Mouse (Mus musculus): ENCODE results near the gene Zfp607b. TPM values are rescaled to one million over a fixed set of nuclear protein-coding genes. Genes with fewer than 3 reads are reported as not detected.

Zfp607b gene
- polyA plus RNA-seq, 1 experiment from 2014 or later: 2.0 TPM

DNA sequence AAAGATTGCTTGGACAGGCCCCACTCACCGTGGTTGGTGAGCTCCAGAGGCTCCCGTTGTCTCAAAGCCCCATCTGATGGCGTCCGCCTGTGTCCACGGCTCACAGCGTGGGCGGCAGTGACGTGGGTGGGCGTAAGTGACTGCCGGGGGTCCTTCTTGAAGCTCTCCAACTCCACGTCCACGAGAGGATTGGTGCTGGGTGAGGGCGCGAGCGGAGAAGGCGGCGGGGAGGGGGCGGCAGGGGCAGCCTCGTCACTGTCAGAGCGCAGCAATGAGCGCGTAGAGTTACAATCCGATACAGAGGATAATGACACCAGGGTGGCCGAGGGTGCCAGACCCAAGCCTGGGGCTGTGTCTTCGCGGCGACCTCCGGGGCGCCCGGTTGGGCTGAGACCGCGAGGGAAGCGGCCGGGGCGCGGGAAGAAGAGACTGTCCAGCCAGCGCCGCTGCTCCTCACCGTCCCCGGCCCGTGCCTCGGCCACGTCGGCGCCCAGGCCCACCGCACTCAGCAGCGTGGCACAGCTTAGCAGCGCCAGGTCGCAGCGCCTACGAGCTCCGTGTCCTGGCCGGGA, 31.2 kb upstream of the Zfp607b start:
- Histone ChIP-seq H3K4me1 (replicated peaks; ENCODE audit: control insufficient read depth, insufficient read depth) (no peaks in the 10 kb centered on the region), H3K4me2 (replicated peaks; ENCODE audit: low read depth) (no peak overlapping the region), H3K27ac (replicated peaks) (no peak overlapping the region), H3K4me3 (ENCODE audit: low read depth, low read length) (no peak overlapping the region), H3K36me3 (ENCODE audit: control insufficient read depth, insufficient read depth, low read length) (peaks cover 3% of the 10 kb centered on the region), H3K9me3 (ENCODE audit: control insufficient read depth, low read length) (no peaks in the 10 kb centered on the region), H3K27me3 (ENCODE audit: control insufficient read depth, insufficient read depth, low read length) (peaks cover 6% of the 10 kb centered on the region; the same call in 1 of the 2 replicates), H3K9ac (ENCODE audit: low read length) (no peak overlapping the region)
- ATAC-seq (ENCODE audit: low FRiP score, low TSS enrichment) (no peak), DNase-seq (ENCODE audit: low spot score) (no peak)
- no peak for TF ChIP-seq CTCF (IDR thresholded peaks at IDR 0.05; ENCODE audit: low read depth)
- no peak for TF ChIP-seq EP300 (optimal IDR thresholded peaks at IDR 0.05)
- WGBS: 48% methylated on average over 53 of the region's 53 CpGs

DNA sequence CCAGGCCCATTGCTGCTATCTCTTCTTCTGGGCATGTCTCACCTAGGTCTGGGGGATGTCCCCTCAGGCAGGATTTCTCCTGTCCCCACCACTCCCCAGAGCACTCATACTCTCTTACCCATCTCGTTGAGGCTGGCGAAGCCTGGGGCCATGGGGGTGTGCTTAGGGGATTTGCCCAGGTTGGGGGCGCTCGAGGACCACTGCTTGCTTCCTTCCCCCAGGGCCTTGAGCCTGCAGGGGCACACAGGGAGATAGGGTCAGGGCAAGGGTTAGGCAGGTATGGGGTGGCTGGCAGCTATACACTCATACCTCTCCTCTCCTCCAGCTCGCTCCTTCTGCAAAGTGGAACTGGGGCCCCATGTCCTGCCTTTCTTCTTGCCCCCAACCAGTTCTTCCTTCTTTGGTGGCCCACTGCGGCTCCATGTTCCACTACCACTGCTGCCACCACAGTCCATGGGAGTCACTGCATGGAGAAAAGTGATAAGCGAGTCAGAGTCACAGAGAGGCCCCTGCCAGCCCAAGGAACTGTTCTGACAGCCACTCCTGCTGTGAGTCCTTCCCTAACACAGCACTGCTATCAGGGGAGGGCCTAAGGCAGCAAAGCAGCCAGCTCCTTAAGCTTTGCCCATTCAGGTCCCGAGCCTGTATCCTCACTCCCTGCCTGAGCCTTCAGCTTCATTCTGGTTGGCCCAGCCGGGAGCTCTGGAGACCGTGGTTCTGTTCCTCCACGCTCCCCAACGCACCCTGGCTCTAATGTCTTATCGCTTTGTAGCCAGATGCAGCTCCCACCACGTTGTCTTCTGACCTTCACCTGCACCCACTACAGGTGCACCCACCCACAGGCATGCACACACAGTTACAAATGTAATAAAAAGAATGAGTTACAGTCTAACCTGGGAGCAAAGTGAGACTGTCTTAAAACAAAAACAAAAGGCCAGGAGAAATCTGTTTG, 30.2 kb upstream of the Zfp607b start:
- H3K9me3 ChIP-seq (ENCODE audit: control insufficient read depth, low read length): no peaks in the 10 kb centered on the region
- WGBS: 65% methylated on average over 14 of the region's 14 CpGs
- H3K27me3 ChIP-seq (ENCODE audit: control insufficient read depth, insufficient read depth, low read length): peaks cover 3% of the 10 kb centered on the region; the same call in 1 of the 2 replicates
- no peak for TF ChIP-seq CTCF (IDR thresholded peaks at IDR 0.05; ENCODE audit: low read depth)
- no peak for TF ChIP-seq EP300 (optimal IDR thresholded peaks at IDR 0.05)
- H3K4me1 ChIP-seq (replicated peaks; ENCODE audit: control insufficient read depth, insufficient read depth): no peaks in the 10 kb centered on the region
- DNase-seq (ENCODE audit: low spot score): no peak
- H3K36me3 ChIP-seq (ENCODE audit: control insufficient read depth, insufficient read depth, low read length): peaks cover 3% of the 10 kb centered on the region
- H3K4me2 ChIP-seq (replicated peaks; ENCODE audit: low read depth): no peak overlapping the region
- no peak overlapping the region for H3K9ac ChIP-seq (ENCODE audit: low read length)
- no peak for ATAC-seq (ENCODE audit: low FRiP score, low TSS enrichment)
- H3K27ac ChIP-seq (replicated peaks): no peak overlapping the region
- no peak overlapping the region for H3K4me3 ChIP-seq (ENCODE audit: low read depth, low read length)

DNA sequence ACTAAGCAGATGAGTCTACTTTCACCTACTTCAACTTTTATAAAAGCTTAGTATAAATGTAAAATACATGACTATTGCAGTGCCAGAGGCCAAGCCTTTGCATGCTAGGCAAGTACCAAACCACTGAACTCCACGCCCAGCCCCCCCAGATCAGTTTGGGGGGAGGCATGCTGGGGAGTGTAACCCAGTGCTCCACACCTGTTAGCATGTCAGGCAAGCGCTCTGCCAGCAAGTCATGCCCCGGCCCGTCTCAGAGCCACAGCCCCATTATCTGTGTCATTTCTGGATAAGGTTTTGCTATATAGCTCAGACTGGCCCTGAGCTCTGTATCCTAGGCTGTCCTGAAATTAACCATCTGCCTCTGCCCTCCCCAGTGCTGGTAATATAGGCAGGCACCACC, 27.1 kb upstream of the Zfp607b start:
- ATAC-seq (ENCODE audit: low FRiP score, low TSS enrichment): no peak
- no peak for TF ChIP-seq EP300 (optimal IDR thresholded peaks at IDR 0.05)
- no peak for TF ChIP-seq CTCF (IDR thresholded peaks at IDR 0.05; ENCODE audit: low read depth)
- no peak overlapping the region for H3K9ac ChIP-seq (ENCODE audit: low read length)
- no peaks in the 10 kb centered on the region for H3K4me1 ChIP-seq (replicated peaks; ENCODE audit: control insufficient read depth, insufficient read depth)
- no peak for DNase-seq (ENCODE audit: low spot score)
- H3K36me3 ChIP-seq (ENCODE audit: control insufficient read depth, insufficient read depth, low read length): no peaks in the 10 kb centered on the region; the same call in none of the 2 replicates
- no peak overlapping the region for H3K4me2 ChIP-seq (replicated peaks; ENCODE audit: low read depth)
- H3K27ac ChIP-seq (replicated peaks): no peak overlapping the region
- 79% methylated on average over 4 of the region's 4 CpGs for WGBS
- no peaks in the 10 kb centered on the region for H3K9me3 ChIP-seq (ENCODE audit: control insufficient read depth, low read length)
- no peak overlapping the region for H3K4me3 ChIP-seq (ENCODE audit: low read depth, low read length)
- no peaks in the 10 kb centered on the region for H3K27me3 ChIP-seq (ENCODE audit: control insufficient read depth, insufficient read depth, low read length)

DNA sequence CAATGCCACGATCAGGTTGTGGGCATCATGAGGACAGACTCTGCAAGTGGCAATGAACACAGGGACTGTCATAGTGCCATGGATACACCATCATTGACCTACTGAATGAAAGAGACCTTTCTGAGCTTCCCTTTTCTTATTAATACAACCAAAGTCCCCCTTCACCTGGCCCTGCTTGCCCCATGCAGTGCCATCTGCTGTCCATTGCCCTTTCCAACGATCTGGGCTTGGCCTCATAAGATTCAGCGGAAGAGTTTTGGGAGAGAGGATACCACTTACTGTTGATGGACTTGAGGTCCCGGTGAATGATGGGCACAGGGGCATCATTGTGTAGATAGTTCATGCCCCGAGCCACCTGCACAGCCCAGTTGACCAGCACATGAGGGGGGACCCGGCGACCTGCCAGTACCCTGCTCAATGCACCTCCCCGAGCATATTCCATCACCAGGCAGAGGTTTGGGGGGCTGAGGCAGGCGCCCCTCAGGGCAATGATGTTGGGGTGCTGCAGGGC, 16.0 kb upstream of the Zfp607b start:
- Histone ChIP-seq H3K4me1 (replicated peaks; ENCODE audit: control insufficient read depth, insufficient read depth) (no peaks in the 10 kb centered on the region), H3K27ac (replicated peaks) (no peak overlapping the region), H3K27me3 (ENCODE audit: control insufficient read depth, insufficient read depth, low read length) (no peaks in the 10 kb centered on the region), H3K9me3 (ENCODE audit: control insufficient read depth, low read length) (no peaks in the 10 kb centered on the region), H3K4me2 (replicated peaks; ENCODE audit: low read depth) (peak overlapping the region; percentile 100), H3K4me3 (ENCODE audit: low read depth, low read length) (peak overlapping the region; percentile 92), H3K36me3 (ENCODE audit: control insufficient read depth, insufficient read depth, low read length) (no peaks in the 10 kb centered on the region), H3K9ac (ENCODE audit: low read length) (peak overlapping the region; percentile 76)
- DNase-seq (ENCODE audit: low spot score) (no peak), ATAC-seq (ENCODE audit: low FRiP score, low TSS enrichment) (no peak)
- no peak for TF ChIP-seq EP300 (optimal IDR thresholded peaks at IDR 0.05)
- peak; percentile 34 for TF ChIP-seq CTCF (IDR thresholded peaks at IDR 0.05; ENCODE audit: low read depth)
- WGBS: 54% methylated on average over 9 of the region's 9 CpGs

DNA sequence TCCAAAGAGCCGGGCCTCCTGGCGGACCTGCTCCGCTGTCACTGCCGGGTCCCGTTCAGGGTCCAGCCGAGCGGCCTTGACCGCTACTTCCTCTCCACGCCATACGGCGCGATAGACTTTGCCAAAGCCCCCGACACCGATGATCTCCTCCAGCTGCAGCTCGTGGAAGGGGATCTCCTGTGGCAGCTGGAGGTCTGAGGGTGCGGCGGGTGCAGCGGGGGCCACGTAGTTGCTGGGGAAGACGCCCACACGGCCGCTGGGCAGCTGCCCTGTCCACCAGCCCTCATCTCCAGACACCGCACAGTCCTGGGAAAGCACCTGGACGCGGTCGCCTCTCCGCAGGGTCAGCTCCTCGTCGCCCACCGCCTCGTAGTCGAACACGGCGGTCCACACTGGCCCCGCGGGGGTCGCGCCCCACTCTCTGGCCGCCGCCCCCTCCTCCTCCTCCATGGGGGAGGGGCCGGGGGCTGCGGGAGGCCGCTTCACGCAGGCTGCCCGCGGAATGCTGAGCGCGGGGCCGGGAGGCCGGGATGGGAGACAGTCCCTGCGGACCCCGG, 15.5 kb upstream of the Zfp607b start:
- peak; percentile 25; the same call in 1 of the 2 replicates for ATAC-seq (ENCODE audit: low FRiP score, low TSS enrichment)
- H3K9me3 ChIP-seq (ENCODE audit: control insufficient read depth, low read length): no peaks in the 10 kb centered on the region
- peak overlapping the region; percentile 92 for H3K4me3 ChIP-seq (ENCODE audit: low read depth, low read length)
- H3K27ac ChIP-seq (replicated peaks): no peak overlapping the region
- H3K4me2 ChIP-seq (replicated peaks; ENCODE audit: low read depth): peak overlapping the region; percentile 100
- WGBS: 2% methylated on average over 43 of the region's 52 CpGs
- H3K9ac ChIP-seq (ENCODE audit: low read length): peak overlapping the region; percentile 76
- no peaks in the 10 kb centered on the region for H3K27me3 ChIP-seq (ENCODE audit: control insufficient read depth, insufficient read depth, low read length)
- TF ChIP-seq EP300 (optimal IDR thresholded peaks at IDR 0.05) (no peak), CTCF (IDR thresholded peaks at IDR 0.05; ENCODE audit: low read depth) (no peak)
- H3K36me3 ChIP-seq (ENCODE audit: control insufficient read depth, insufficient read depth, low read length): no peaks in the 10 kb centered on the region
- peak; percentile 27 for DNase-seq (ENCODE audit: low spot score)
- H3K4me1 ChIP-seq (replicated peaks; ENCODE audit: control insufficient read depth, insufficient read depth): no peaks in the 10 kb centered on the region
